Mouse (Mus musculus) embryonic facial prominence, embryonic 15.5 days (tissue): ENCODE data around the gene Upk3a. TPM values are rescaled to one million over a fixed set of nuclear protein-coding genes. Genes with fewer than 3 reads are reported as not detected.
"Not testable (repeated sequence)": the region's sequence is repeated elsewhere in the genome, so short reads cannot be mapped to it uniquely, and the experiment has no call there.

ENCODE experiments used
- ATAC-seq: fragments of 200-750 bp; cut with Nextera tagmentation; 2 replicates; pipeline ENCODE4 v1.8.0; 2017; ENCODE audit warnings: low read depth, moderate TSS enrichment; ENCODE audit not compliant: insufficient number of reproducible peaks, low FRiP score, low TSS enrichment
- H3K27ac ChIP-seq: fragments of 300-500 bp; sonication (generic); replicated peaks from 2 replicates; pipeline ENCODE4 v1.5.1; 2015; ENCODE audit warnings: mild to moderate bottlenecking, inconsistent platforms
- H3K27me3 ChIP-seq: fragments of 300-500 bp; sonication (generic); 2 replicates; pipeline ENCODE4 v1.6.1; 2015; ENCODE audit warnings: inconsistent platforms
- H3K36me3 ChIP-seq: fragments of 300-500 bp; sonication (generic); 2 replicates; pipeline ENCODE4 v1.6.1; 2015; ENCODE audit warnings: mild to moderate bottlenecking, inconsistent platforms
- H3K4me1 ChIP-seq: fragments of 300-500 bp; sonication (generic); 2 replicates; pipeline ENCODE4 v1.6.1; 2015; ENCODE audit warnings: inconsistent platforms
- H3K4me2 ChIP-seq: fragments of 300-500 bp; sonication (generic); replicated peaks from 2 replicates; pipeline ENCODE4 v1.6.1; 2015; ENCODE audit warnings: mild to moderate bottlenecking, inconsistent platforms
- H3K4me3 ChIP-seq: fragments of 300-500 bp; sonication (generic); replicated peaks from 2 replicates; pipeline ENCODE4 v1.5.1; 2015; ENCODE audit warnings: mild to moderate bottlenecking, inconsistent platforms
- H3K9ac ChIP-seq: fragments of 300-500 bp; sonication (generic); 2 replicates; pipeline ENCODE4 v1.6.1; 2015; ENCODE audit warnings: inconsistent platforms
- H3K9me3 ChIP-seq: fragments of 300-500 bp; sonication (generic); replicated peaks from 2 replicates; pipeline ENCODE4 v1.6.1; 2016; ENCODE audit warnings: inconsistent platforms
- WGBS: fragments of 180-500 bp; shearing (Covaris S2); methylation state at CpG from one replicate; pipeline ENCODE4 v1.1.7; 2015; 5-methylcytosine and 5-hydroxymethylcytosine counted together
- polyA plus RNA-seq: library from polyadenylated mRNA; unstranded; fragments of >200 nt; fragmentation: Nextera tagmentation; extraction: Ambion mirVana; gene quantifications from 2 replicates; pipeline ENCODE4 v1.2.1, GENCODE M21; 2015

Upk3a gene
- polyA plus RNA-seq, 1 experiment from 2014 or later: 18.2 TPM

DNA sequence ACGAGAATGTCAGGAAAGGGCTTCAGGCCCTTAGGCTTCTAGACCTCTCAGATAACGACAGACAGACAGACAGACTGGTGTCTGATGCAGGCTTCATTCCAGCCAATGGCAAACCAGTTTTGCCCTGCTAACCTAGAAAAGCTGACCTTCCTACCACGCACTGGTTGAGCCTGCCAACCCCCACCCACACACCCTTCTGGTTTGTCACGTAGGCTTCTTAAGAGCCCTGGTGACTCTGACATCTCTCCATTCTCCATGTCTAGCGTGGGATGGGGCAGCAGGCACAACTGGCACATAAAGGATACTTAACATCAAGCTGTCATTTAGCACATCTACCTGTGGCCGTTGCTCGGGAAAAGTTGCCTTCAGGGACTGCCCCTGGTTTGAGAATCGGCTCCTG is 7.3 kb upstream of the Upk3a start:
- WGBS: 66% methylated on average over 8 of the region's 8 CpGs
- ATAC-seq: no peak
- no peaks in the 10 kb centered on the region for H3K36me3 ChIP-seq
- no peak overlapping the region for H3K4me3 ChIP-seq
- no peak overlapping the region for H3K27ac ChIP-seq
- no peak overlapping the region for H3K4me2 ChIP-seq
- no peak overlapping the region for H3K9ac ChIP-seq
- peaks cover 13% of the 10 kb centered on the region; the same call in 1 of the 2 replicates for H3K4me1 ChIP-seq
- no peaks in the 10 kb centered on the region for H3K9me3 ChIP-seq
- no peaks in the 10 kb centered on the region for H3K27me3 ChIP-seq

DNA sequence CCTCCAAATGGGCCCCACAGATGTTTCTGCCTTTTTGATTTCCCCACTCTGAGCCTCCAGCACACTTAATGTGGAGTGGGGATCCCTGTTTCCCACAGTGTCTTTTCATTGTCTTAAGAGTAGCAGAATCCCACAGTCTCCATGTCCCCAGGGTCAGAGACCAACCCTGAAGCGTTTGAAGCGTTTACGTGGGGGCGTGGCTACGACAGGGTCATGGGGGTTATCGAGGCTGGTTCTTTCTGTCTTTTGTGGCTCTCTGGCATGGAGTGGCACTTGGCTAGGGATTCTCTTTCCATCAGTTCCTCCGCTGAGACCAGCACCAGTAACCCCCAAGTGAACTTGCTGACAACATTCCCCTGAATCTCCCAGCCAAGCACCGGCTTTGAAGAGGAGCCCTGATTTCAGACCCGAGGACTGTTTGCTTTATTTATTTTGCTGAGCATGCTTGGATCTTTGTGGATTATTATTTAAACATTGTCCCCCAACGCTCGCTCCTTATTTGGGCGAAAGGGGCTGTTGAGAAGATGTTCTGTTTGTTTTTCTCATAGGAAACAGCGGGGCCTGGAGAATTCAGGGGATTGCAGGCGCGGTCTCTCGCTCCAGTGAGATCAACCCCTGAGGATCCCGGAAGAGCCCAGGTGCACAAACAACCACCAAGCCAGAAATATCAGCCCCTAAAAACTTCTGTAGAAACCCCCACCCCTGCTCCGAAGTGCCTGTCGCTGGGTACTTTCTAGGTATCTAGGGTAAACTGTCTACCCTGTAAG is 4.9 kb upstream of the Upk3a start:
- H3K27ac ChIP-seq: peak overlapping the region; percentile 73
- no peak for ATAC-seq
- no peak overlapping the region; the same call in 1 of the 2 replicates for H3K4me2 ChIP-seq
- H3K9me3 ChIP-seq: no peaks in the 10 kb centered on the region
- H3K4me3 ChIP-seq: no peak overlapping the region
- WGBS: 26% methylated on average over 19 of the region's 19 CpGs
- no peak overlapping the region for H3K9ac ChIP-seq
- peaks cover 17% of the 10 kb centered on the region for H3K4me1 ChIP-seq
- H3K27me3 ChIP-seq: peaks cover 5% of the 10 kb centered on the region
- no peaks in the 10 kb centered on the region for H3K36me3 ChIP-seq

DNA sequence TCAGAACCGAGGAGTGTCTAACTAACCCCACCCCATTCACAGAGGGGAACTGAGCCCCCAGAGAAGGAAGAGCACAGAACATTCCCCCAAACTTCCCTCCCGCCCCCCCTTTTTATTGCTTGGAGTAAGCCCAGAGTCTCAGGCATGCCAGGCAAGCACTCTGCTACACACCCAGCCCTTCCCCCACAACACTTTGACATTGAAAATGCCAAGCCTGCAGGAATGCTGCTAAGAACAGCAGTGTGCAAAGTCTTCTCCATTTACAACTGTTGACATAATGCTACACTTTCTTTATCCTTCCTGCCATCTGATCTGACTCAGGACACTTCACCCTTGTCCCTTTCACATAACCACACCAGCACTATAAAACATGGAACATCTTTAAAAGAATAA is 4.3 kb upstream of the Upk3a start:
- peak overlapping the region; percentile 73 for H3K27ac ChIP-seq
- peaks cover 19% of the 10 kb centered on the region for H3K4me1 ChIP-seq
- ATAC-seq: 0 out of 2 replicates have a peak, but pooled peaks have one; percentile 26
- no peak overlapping the region for H3K9ac ChIP-seq
- WGBS: 30% methylated on average over 2 of the region's 2 CpGs
- no peak overlapping the region for H3K4me3 ChIP-seq
- no peak overlapping the region for H3K4me2 ChIP-seq
- peaks cover 11% of the 10 kb centered on the region for H3K27me3 ChIP-seq
- H3K36me3 ChIP-seq: no peaks in the 10 kb centered on the region
- H3K9me3 ChIP-seq: no peaks in the 10 kb centered on the region

DNA sequence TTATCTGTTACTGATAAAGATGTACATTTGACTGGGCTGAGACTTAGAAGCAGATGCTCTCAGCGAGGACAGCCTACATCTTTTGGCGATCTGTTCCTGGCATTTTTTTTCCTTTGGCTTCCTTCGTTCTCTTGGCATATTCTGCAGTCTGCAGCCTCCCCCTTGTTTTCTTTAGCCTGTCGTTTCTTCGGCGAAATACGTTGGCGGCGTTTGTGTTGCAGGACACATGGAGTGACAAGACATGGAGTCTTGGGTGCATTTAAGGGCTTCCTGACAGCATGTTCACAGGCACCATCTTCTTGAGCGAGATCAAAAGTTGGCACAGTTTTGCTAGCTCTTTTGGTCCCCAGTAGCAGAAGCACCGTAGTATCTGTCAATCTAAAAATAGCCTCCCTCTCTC is 1.2 kb upstream of the Upk3a start:
- no peak overlapping the region for H3K4me3 ChIP-seq
- WGBS: 69% methylated on average over 11 of the region's 11 CpGs
- H3K36me3 ChIP-seq: no peaks in the 10 kb centered on the region
- no peaks in the 10 kb centered on the region for H3K9me3 ChIP-seq
- H3K4me2 ChIP-seq: no peak overlapping the region
- peaks cover 19% of the 10 kb centered on the region for H3K4me1 ChIP-seq
- H3K27me3 ChIP-seq: peaks cover 14% of the 10 kb centered on the region
- no peak overlapping the region for H3K9ac ChIP-seq
- H3K27ac ChIP-seq: no peak overlapping the region
- no peak for ATAC-seq

DNA sequence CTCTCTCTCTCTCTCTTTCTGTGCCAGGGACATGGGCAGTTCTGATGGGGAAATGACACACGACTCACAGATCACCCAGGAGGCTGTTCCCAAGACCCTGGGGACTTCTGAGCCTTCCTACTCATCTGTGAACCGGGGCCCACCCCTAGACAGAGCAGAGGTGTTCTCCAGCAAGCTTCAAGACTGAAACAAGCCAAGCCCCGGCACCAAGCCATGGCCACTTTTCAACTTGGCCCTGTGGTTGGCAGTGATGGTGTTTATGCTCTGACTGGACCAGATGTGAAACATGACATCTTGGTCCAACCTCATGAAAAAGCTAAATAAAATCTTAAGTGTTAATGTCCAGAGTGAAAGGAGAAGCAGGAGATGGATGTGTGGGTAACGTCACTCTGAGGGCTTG is 5.3 kb downstream of the Upk3a start:
- no peak for ATAC-seq
- H3K9ac ChIP-seq: no peak overlapping the region
- no peak overlapping the region for H3K4me3 ChIP-seq
- H3K9me3 ChIP-seq: no peaks in the 10 kb centered on the region
- peaks cover 2% of the 10 kb centered on the region; the same call in 1 of the 2 replicates for H3K4me1 ChIP-seq
- H3K36me3 ChIP-seq: no peaks in the 10 kb centered on the region
- H3K27me3 ChIP-seq: peaks cover 7% of the 10 kb centered on the region
- WGBS: 71% methylated on average over 4 of the region's 4 CpGs
- no peak overlapping the region for H3K4me2 ChIP-seq
- H3K27ac ChIP-seq: no peak overlapping the region

DNA sequence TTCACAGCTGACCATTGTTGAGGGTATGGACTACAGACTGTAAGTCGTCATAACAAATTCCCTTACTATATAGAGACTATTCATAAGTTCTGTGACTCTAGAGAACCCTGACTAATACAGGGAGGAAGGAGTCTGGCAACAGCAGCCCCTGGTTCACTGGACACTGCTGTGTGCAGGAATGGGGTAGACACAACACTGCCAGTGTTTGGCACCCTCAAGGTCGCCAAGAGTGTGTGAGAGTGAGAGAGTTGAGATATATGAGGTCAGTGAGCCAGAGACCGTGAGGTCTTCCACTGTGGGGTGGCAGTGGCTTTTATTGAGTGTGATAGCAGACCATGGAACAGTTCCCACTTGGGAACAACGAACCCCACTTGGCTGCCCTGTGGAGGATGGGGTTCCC is 9.3 kb downstream of the Upk3a start:
- H3K36me3 ChIP-seq: no peaks in the 10 kb centered on the region
- H3K9me3 ChIP-seq: no peaks in the 10 kb centered on the region
- WGBS: 78% methylated on average over 4 of the region's 4 CpGs
- H3K9ac ChIP-seq: no peak overlapping the region
- no peak overlapping the region for H3K27ac ChIP-seq
- ATAC-seq: no peak
- H3K4me2 ChIP-seq: no peak overlapping the region
- no peaks in the 10 kb centered on the region for H3K4me1 ChIP-seq
- no peak overlapping the region for H3K4me3 ChIP-seq
- no peaks in the 10 kb centered on the region for H3K27me3 ChIP-seq

DNA sequence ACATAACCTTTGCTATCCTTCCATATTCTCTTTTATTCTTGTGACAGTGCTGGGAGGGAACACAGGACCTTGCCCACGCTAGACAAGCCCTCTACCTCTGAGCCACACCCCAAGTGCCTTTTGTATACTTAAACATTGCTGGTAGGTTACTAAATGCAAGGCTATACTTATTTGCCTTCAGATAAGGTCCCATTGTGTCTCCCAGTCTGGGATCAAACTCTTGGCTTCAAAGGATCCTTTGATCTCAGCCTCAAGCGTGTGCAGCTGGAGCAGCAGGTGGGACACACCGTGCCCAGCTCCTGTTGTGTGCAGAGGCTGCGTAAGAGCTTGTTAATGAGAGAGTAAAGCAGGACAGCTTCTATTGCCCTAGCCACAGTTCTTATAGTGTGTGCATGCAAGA is 10.8 kb downstream of the Upk3a start:
- Histone ChIP-seq H3K9ac (no peak overlapping the region), H3K4me3 (no peak overlapping the region), H3K4me1 (no peaks in the 10 kb centered on the region), H3K27me3 (no peaks in the 10 kb centered on the region), H3K36me3 (no peaks in the 10 kb centered on the region), H3K4me2 (no peak overlapping the region), H3K27ac (no peak overlapping the region), H3K9me3 (no peaks in the 10 kb centered on the region)
- 49% methylated on average over 4 of the region's 4 CpGs for WGBS
- ATAC-seq: no peak

DNA sequence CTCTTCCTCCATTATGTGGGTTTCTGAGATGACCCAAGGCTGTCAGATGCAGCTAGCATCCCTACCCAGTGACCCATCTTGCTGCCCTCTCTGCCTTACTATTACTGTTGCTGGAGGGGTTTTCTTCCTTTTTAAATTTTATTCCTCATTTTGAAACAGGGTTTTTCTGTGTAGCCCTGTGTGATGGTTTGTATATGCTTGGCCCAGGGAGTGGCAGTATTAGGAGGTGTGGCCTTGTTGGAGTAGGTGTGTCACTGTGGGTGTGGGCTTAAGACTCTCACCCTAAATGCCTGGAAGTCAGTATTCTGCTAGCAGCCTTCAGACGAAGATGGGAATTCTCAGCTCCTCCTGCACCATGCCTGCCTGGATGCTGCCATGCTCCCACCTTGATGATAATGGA is 11.7 kb downstream of the Upk3a start, which contains the start of gene Fam118a:
Fam118a (plus strand) TSS at position 301 of the 400 bp plus-strand sequence.
- H3K9ac ChIP-seq, H3K27ac ChIP-seq, H3K27me3 ChIP-seq, H3K4me1 ChIP-seq, ATAC-seq, H3K4me3 ChIP-seq, H3K36me3 ChIP-seq, H3K4me2 ChIP-seq, H3K9me3 ChIP-seq: not testable (repeated sequence)
- 41% methylated on average over 1 of the region's 1 CpGs for WGBS

DNA sequence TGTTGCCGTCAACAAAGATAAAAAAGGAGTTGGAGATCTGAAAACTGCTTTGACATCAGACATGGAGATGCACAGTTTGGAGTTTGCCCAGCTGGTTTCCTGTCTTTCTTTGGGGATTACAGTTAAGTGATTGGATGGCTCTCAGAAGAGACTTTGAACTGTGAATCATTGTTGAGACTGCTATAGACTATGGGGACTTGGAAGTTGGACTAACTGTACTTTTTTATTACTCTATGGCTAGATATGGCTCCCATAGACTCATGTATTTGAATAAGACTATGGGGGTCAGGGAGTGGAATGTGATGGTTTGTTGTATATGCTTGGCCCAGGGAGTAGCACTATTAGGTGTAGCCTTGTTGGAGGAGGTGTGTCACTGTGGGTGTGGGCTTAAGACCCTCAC is 13.7 kb downstream of the Upk3a start:
- WGBS: 59% methylated on average over 1 of the region's 1 CpGs
- not testable (repeated sequence) for H3K36me3 ChIP-seq, H3K9me3 ChIP-seq, ATAC-seq, H3K27ac ChIP-seq, H3K4me2 ChIP-seq, H3K4me1 ChIP-seq, H3K9ac ChIP-seq, H3K27me3 ChIP-seq, H3K4me3 ChIP-seq

DNA sequence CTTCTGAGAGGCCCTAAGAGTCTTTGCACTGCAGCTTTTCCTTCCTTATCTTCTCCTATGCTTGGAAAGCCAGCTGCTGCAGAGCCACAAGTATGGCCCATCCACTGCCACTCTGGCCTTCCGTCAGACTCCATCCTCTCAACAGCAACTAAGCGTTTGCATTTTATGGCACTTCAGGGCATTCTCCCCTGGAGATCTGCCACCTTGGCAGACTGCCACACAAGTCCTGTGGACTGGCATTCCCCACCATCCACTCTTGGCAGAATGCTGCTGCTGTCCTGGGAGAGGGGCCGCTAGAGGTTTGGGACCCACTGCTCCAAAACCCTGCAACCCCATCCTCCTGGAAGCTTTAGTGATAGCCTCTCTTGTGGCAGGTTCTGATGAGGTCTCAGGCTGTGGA is 14.9 kb downstream of the Upk3a start:
- no peak overlapping the region for H3K27ac ChIP-seq
- H3K36me3 ChIP-seq: no peaks in the 10 kb centered on the region
- no peaks in the 10 kb centered on the region for H3K9me3 ChIP-seq
- peaks cover 6% of the 10 kb centered on the region for H3K4me1 ChIP-seq
- H3K27me3 ChIP-seq: no peaks in the 10 kb centered on the region
- H3K9ac ChIP-seq: no peak overlapping the region
- no peak for ATAC-seq
- H3K4me3 ChIP-seq: no peak overlapping the region
- WGBS: 60% methylated on average over 3 of the region's 3 CpGs
- no peak overlapping the region for H3K4me2 ChIP-seq

DNA sequence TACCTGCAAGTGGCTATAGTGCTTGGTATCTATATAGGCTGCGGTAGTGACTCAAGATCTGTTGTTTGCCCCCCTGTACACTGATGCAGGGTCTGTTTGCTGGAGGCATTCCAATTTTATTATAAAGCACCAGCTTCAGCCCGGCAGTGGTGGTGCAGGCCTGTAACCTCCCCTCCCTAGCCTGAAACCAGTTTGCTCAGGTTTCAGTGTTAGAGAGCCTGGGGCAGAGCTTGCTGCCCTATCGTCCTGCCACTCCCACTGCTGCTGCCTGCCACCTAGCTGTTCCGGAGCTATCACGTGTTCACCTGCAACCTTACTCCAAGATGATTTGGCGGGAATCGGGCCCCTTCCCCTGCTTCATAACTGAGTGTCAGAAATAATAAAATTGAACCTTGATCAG is 17.0 kb downstream of the Upk3a start:
- H3K9ac ChIP-seq, ATAC-seq, H3K27me3 ChIP-seq, H3K4me3 ChIP-seq, H3K36me3 ChIP-seq, H3K9me3 ChIP-seq, H3K27ac ChIP-seq, H3K4me2 ChIP-seq: not testable (repeated sequence)
- WGBS: 22% methylated on average over 7 of the region's 7 CpGs
- peaks cover 24% of the 10 kb centered on the region for H3K4me1 ChIP-seq
